Comparison of ENCODE assay signal across 7 mouse cellular contexts in the genomic region with DNA sequence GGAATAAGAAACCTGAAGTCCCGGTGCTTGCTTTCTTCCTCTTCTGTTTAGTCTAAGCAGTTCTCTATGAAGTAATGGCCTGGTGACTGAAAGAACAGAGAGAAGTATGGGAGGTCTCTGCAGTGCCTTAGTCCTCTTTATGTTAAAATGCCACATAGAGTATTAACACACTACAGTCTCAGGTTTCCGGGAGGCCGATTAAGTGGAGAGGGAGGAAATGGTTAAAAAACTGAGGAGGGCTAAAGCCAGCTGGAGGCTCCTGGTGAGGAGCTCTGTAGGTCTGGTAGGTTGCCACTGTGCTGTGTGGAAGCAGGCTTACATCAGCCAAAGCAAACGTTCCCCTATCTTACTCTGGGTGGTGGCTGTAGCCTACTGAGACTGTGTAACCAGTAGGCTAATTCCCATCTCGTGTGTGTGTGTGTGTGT. TPM values are rescaled to one million over a fixed set of nuclear protein-coding genes. Genes with fewer than 3 reads are reported as not detected.
A peak's percentile ranks its signal among the peaks of the same experiment; 100 is the strongest.
DNase-seq lines count a peak whose midpoint lies in the region; ATAC-seq and TF ChIP-seq lines count a peak whose summit lies in the region.

No protein-coding gene starts in this region.

- peaks cover 55% of the 10 kb centered on the region for H3K4me1 ChIP-seq in lung, embryonic 15.5 days
- H3K4me1 ChIP-seq in forebrain, embryonic 16.5 days (replicated peaks; ENCODE audit: control insufficient read depth, insufficient read depth, low read length) = peaks cover 29% of the 10 kb centered on the region
- peaks cover 2% of the 10 kb centered on the region; the same call in 1 of the 2 replicates for H3K4me1 ChIP-seq in hindbrain, postnatal 0 days (ENCODE audit: insufficient read depth, low read length)
- H3K4me1 ChIP-seq in midbrain, embryonic 16.5 days (ENCODE audit: control insufficient read depth, insufficient read depth, low read length) = peaks cover 22% of the 10 kb centered on the region

- peak overlapping the region; percentile 58; the same call in 1 of the 2 replicates for H3K27ac ChIP-seq in lung, embryonic 15.5 days
- H3K27ac ChIP-seq in forebrain, embryonic 16.5 days (ENCODE audit: low read length) = peak overlapping the region; percentile 64
- peak overlapping the region; percentile 58 for H3K27ac ChIP-seq in hindbrain, postnatal 0 days
- H3K27ac ChIP-seq in midbrain, embryonic 16.5 days (ENCODE audit: low read length) = no peak overlapping the region

- ATAC-seq in lung, embryonic 15.5 days (ENCODE audit: borderline replicate concordance, extremely low read depth, low FRiP score, low TSS enrichment) = no peak
- ATAC-seq in forebrain, embryonic 16.5 days = peak; percentile 74
- peak; percentile 50; the same call in 1 of the 2 replicates for ATAC-seq in hindbrain, postnatal 0 days
- ATAC-seq in midbrain, embryonic 16.5 days = 0 out of 2 replicates have a peak, but pooled peaks have one; percentile 12

- H3K4me3 ChIP-seq in lung, embryonic 15.5 days = no peak overlapping the region
- H3K4me3 ChIP-seq in forebrain, embryonic 16.5 days (replicated peaks; ENCODE audit: low read length) = no peak overlapping the region
- no peak overlapping the region for H3K4me3 ChIP-seq in hindbrain, postnatal 0 days (ENCODE audit: low read length)
- no peak overlapping the region for H3K4me3 ChIP-seq in midbrain, embryonic 16.5 days (ENCODE audit: low read depth, low read length)

- 11% methylated on average over 5 of the region's 5 CpGs for WGBS in lung, embryonic 15.5 days
- WGBS in forebrain, embryonic 16.5 days = 11% methylated on average over 5 of the region's 5 CpGs
- 27% methylated on average over 5 of the region's 5 CpGs for WGBS in hindbrain, postnatal 0 days
- 28% methylated on average over 5 of the region's 5 CpGs for WGBS in midbrain, embryonic 16.5 days

- no peak overlapping the region for H3K4me2 ChIP-seq in lung, embryonic 15.5 days
- H3K4me2 ChIP-seq in forebrain, embryonic 16.5 days (ENCODE audit: low read length) = no peak overlapping the region
- no peak overlapping the region for H3K4me2 ChIP-seq in hindbrain, postnatal 0 days (ENCODE audit: low read depth, low read length)
- no peak overlapping the region for H3K4me2 ChIP-seq in midbrain, embryonic 16.5 days (ENCODE audit: low read length)

- no peak for TF ChIP-seq CTCF in hindbrain, postnatal 0 days (IDR thresholded peaks at IDR 0.05; ENCODE audit: low read depth)

- H3K27me3 ChIP-seq in lung, embryonic 15.5 days = no peaks in the 10 kb centered on the region
- H3K27me3 ChIP-seq in forebrain, embryonic 16.5 days (replicated peaks; ENCODE audit: control insufficient read depth, insufficient read depth, low read length) = no peaks in the 10 kb centered on the region
- no peaks in the 10 kb centered on the region for H3K27me3 ChIP-seq in hindbrain, postnatal 0 days (ENCODE audit: insufficient read depth, low read length)
- no peaks in the 10 kb centered on the region for H3K27me3 ChIP-seq in midbrain, embryonic 16.5 days (ENCODE audit: control insufficient read depth, insufficient read depth, low read depth, low read length)

- DNase-seq in lung, postnatal 25 days (ENCODE audit: low spot score) = no peak
- DNase-seq in hindbrain, postnatal 0 days (ENCODE audit: low spot score) = peak; percentile 28
- DNase-seq in frontal cortex, postnatal 14 days (ENCODE audit: low spot score in 2 of 2) = no peak
- no peak for DNase-seq in spleen, postnatal 14 days (ENCODE audit: low spot score in 2 of 2)

- no peak overlapping the region for H3K9ac ChIP-seq in lung, embryonic 15.5 days
- no peak overlapping the region for H3K9ac ChIP-seq in forebrain, embryonic 16.5 days (replicated peaks; ENCODE audit: low read depth, low read length)
- H3K9ac ChIP-seq in hindbrain, postnatal 0 days (replicated peaks; ENCODE audit: low read length) = no peak overlapping the region
- H3K9ac ChIP-seq in midbrain, embryonic 16.5 days (ENCODE audit: low read depth, low read length) = no peak overlapping the region

- no peaks in the 10 kb centered on the region for H3K36me3 ChIP-seq in lung, embryonic 15.5 days
- no peaks in the 10 kb centered on the region for H3K36me3 ChIP-seq in forebrain, embryonic 16.5 days (ENCODE audit: control insufficient read depth, insufficient read depth)
- no peaks in the 10 kb centered on the region for H3K36me3 ChIP-seq in hindbrain, postnatal 0 days (ENCODE audit: insufficient read depth, low read length)
- H3K36me3 ChIP-seq in midbrain, embryonic 16.5 days (ENCODE audit: control insufficient read depth, insufficient read depth, low read length) = no peaks in the 10 kb centered on the region

- no peaks in the 10 kb centered on the region for H3K9me3 ChIP-seq in lung, embryonic 15.5 days
- no peaks in the 10 kb centered on the region for H3K9me3 ChIP-seq in forebrain, embryonic 16.5 days (ENCODE audit: control insufficient read depth, low read length)
- H3K9me3 ChIP-seq in hindbrain, postnatal 0 days (ENCODE audit: low read length) = no peaks in the 10 kb centered on the region
- no peaks in the 10 kb centered on the region for H3K9me3 ChIP-seq in midbrain, embryonic 16.5 days (replicated peaks; ENCODE audit: control insufficient read depth, low read length, poor library complexity, severe bottlenecking)

RNA-seq across cellular contexts. Expression of a gene that starts 18.9 kb away (rescaled TPM):
- polyA plus RNA-seq in lung, embryonic 15.5 days (2015; fragmentation: Nextera tagmentation; extraction: Ambion mirVana) = 35.7 and 39.3 TPM in 2 replicates
- 34.9 and 39.3 TPM in 2 replicates for polyA plus RNA-seq in forebrain, embryonic 16.5 days (2015; fragmentation: Nextera tagmentation; extraction: Ambion mirVana)
- total RNA-seq in hindbrain, postnatal 0 days (2014; rRNA removed) = 33.9 and 35.5 TPM in 2 replicates
- polyA plus RNA-seq in hindbrain, postnatal 0 days (2015; fragmentation: Nextera tagmentation; extraction: Ambion mirVana) = 36.2 and 37.5 TPM in 2 replicates
- polyA plus RNA-seq in midbrain, embryonic 16.5 days (2015; fragmentation: Nextera tagmentation; extraction: Ambion mirVana) = 28.2 and 28.6 TPM in 2 replicates

RNA-seq across cellular contexts. Expression of a gene that starts 19.8 kb away (rescaled TPM):
- 30.7 and 35.2 TPM in 2 replicates for polyA plus RNA-seq in lung, embryonic 15.5 days (2015; fragmentation: Nextera tagmentation; extraction: Ambion mirVana)
- 51.8 and 55.2 TPM in 2 replicates for polyA plus RNA-seq in forebrain, embryonic 16.5 days (2015; fragmentation: Nextera tagmentation; extraction: Ambion mirVana)
- 53.7 and 54.1 TPM in 2 replicates for total RNA-seq in hindbrain, postnatal 0 days (2014; rRNA removed)
- polyA plus RNA-seq in hindbrain, postnatal 0 days (2015; fragmentation: Nextera tagmentation; extraction: Ambion mirVana) = 45.4 and 45.6 TPM in 2 replicates
- 41.7 and 42.3 TPM in 2 replicates for polyA plus RNA-seq in midbrain, embryonic 16.5 days (2015; fragmentation: Nextera tagmentation; extraction: Ambion mirVana)
